Mouse (Mus musculus) MN1 (cell line): Measurements from ENCODE around the gene Hsd17b1.
A peak's percentile ranks its signal among the peaks of the same experiment; 100 is the strongest.

Source experiments
- DNase-seq: peaks from one replicate; pipeline ENCODE4 v3.0.0-alpha.2; 2016; ENCODE audit warnings: low spot score

The Hsd17b1 gene

GRCm38 (mm10) chr11:101078121-101078520 lies at the start of gene Hsd17b1:
Gene Hsd17b1 (plus strand): TSS chr11:101078411.
- DNase-seq = no peak

GRCm38 (mm10) chr11:101029320-101029719 lies 48.9 kb upstream of the Hsd17b1 start:
- DNase-seq = no peak

- no peak for DNase-seq
Measured at GRCm38 (mm10) chr11:101030136-101030807, 47.9 kb upstream of the Hsd17b1 start.

GRCm38 (mm10) chr11:101030808-101031156 lies 47.4 kb upstream of the Hsd17b1 start:
- DNase-seq = no peak

GRCm38 (mm10) chr11:101031470-101031869 lies 46.7 kb upstream of the Hsd17b1 start:
- DNase-seq = no peak

- DNase-seq = no peak
Measured at GRCm38 (mm10) chr11:101033856-101034500, 44.2 kb upstream of the Hsd17b1 start.

- DNase-seq = no peak
Measured at GRCm38 (mm10) chr11:101034614-101035327, 43.4 kb upstream of the Hsd17b1 start.

GRCm38 (mm10) chr11:101035328-101035695 lies 42.9 kb upstream of the Hsd17b1 start:
- no peak for DNase-seq

- no peak for DNase-seq
Measured at GRCm38 (mm10) chr11:101037795-101038194, 40.4 kb upstream of the Hsd17b1 start.

- no peak for DNase-seq
Measured at GRCm38 (mm10) chr11:101045826-101046225, 32.4 kb upstream of the Hsd17b1 start.

- no peak for DNase-seq
Measured at GRCm38 (mm10) chr11:101046440-101046839, 31.8 kb upstream of the Hsd17b1 start.

GRCm38 (mm10) chr11:101047502-101047901 lies 30.7 kb upstream of the Hsd17b1 start:
- DNase-seq = no peak

- DNase-seq = no peak
Measured at GRCm38 (mm10) chr11:101050359-101050758, 27.9 kb upstream of the Hsd17b1 start.

GRCm38 (mm10) chr11:101051051-101051493 lies 27.1 kb upstream of the Hsd17b1 start:
- peak; percentile 36 for DNase-seq

- DNase-seq = no peak
Measured at GRCm38 (mm10) chr11:101051617-101052016, 26.6 kb upstream of the Hsd17b1 start.

- DNase-seq = no peak
Measured at GRCm38 (mm10) chr11:101052751-101053473, 25.3 kb upstream of the Hsd17b1 start.

GRCm38 (mm10) chr11:101053974-101054373 lies 24.2 kb upstream of the Hsd17b1 start:
- DNase-seq = no peak

- DNase-seq = no peak
Measured at GRCm38 (mm10) chr11:101055418-101055817, 22.8 kb upstream of the Hsd17b1 start.

- DNase-seq = no peak
Measured at GRCm38 (mm10) chr11:101056885-101057284, 21.3 kb upstream of the Hsd17b1 start.

- DNase-seq = peak; percentile 85
Measured at GRCm38 (mm10) chr11:101057860-101058259, 20.4 kb upstream of the Hsd17b1 start.

GRCm38 (mm10) chr11:101058726-101059125 lies 19.5 kb upstream of the Hsd17b1 start:
- no peak for DNase-seq

- DNase-seq = no peak
Measured at GRCm38 (mm10) chr11:101059473-101059872, 18.7 kb upstream of the Hsd17b1 start.
